Mouse (Mus musculus) liver, postnatal 0 days (tissue): ENCODE data around the gene Rps6ka1.

Experiments used
- CTCF ChIP-seq: sonication (generic); IDR thresholded peaks from 2 replicates; pipeline ENCODE4 v1.5.1; 2016; ENCODE audit warnings: antibody characterized with exemption, low read depth
- EP300 ChIP-seq: IDR thresholded peaks from 2 replicates; pipeline ENCODE4 v1.6.1; 2016; ENCODE audit warnings: antibody characterized with exemption, low read depth, mild to moderate bottlenecking

DNA sequence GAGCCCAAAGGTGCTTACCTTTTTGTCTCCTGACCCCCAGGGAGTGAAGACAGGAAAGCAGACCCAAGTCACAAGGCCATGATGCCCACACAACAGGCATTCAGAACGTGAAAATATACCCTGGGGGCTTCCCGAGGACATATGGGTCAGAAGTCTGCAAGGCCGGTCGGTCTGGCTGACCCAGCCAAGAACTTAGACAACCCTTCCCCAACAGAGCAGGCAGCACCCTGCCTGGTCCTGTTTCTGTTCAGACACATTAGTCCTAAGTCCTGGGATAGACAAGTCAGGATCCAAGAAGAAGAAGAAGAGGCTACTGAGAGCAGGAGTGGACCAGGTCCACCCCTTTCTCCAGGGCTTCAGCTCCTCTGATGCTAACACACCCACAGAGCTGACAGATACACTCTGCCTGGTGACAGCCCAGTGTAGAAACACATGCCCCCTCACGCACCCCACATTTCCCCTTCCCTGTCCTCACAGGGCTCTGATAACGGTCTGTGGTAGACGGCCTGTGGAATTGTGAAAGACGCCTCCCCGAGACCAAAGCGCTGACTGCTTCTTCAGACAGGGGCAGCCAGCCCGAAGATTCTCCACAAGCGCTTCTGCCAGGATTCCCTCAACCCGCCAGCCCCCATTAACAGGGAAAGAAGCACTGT is 12.6 kb downstream of the Rps6ka1 start:
- TF ChIP-seq CTCF (no peak), EP300 (no peak)
